Comparison of ENCODE assay signal across 7 mouse cellular contexts in genomic region chr4:43656339-43657109, GRCm38 (mm10). TPM values are rescaled to one million over a fixed set of nuclear protein-coding genes. Genes with fewer than 3 reads are reported as not detected.
A peak's percentile ranks its signal among the peaks of the same experiment; 100 is the strongest.
DNase-seq lines count a peak whose midpoint lies in the region; ATAC-seq and TF ChIP-seq lines count a peak whose summit lies in the region.

TSS of gene Hint2 (minus strand) at chr4:43656466.

- peak; percentile 95 for ATAC-seq in intestine, postnatal 0 days
- ATAC-seq in midbrain, embryonic 12.5 days (ENCODE audit: low FRiP score, low read depth), result peak; percentile 99

- DNase-seq in adrenal gland, postnatal 10 days, result peak; percentile 94
- peak; percentile 96 for DNase-seq in embryonic facial prominence, embryonic 10.5 days (ENCODE audit: low spot score)
- peak; percentile 86 for DNase-seq in gonadal fat pad, adult 2 months (ENCODE audit: low read depth)
- DNase-seq in left cerebral cortex, postnatal 4 days, result peak; percentile 96

- TF ChIP-seq CTCF in intestine, postnatal 0 days (IDR thresholded peaks at IDR 0.05; ENCODE audit: low read depth), result peak; percentile 29; the same call in 1 of the 2 replicates
- 0 out of 2 replicates have a peak, but pooled peaks have one; percentile 20 for TF ChIP-seq CTCF in small intestine, adult 2 months (IDR thresholded peaks at IDR 0.05; ENCODE audit: extremely low read depth, insufficient read length, insufficient replicate concordance, low read depth, low read length)

- peak; percentile 74 for TF ChIP-seq POLR2A in small intestine, adult 2 months (IDR thresholded peaks at IDR 0.05; ENCODE audit: low read depth, low read length)

- no peaks in the 10 kb centered on the region; the same call in 1 of the 2 replicates for H3K36me3 ChIP-seq in embryonic facial prominence, embryonic 10.5 days (replicated peaks)
- H3K36me3 ChIP-seq in intestine, postnatal 0 days (ENCODE audit: control insufficient read depth, insufficient read depth), result no peaks in the 10 kb centered on the region
- H3K36me3 ChIP-seq in midbrain, embryonic 12.5 days, result peaks cover 2% of the 10 kb centered on the region; the same call in 1 of the 2 replicates
- no peaks in the 10 kb centered on the region for H3K36me3 ChIP-seq in small intestine, adult 2 months (ENCODE audit: control insufficient read depth, insufficient read depth, low read length)

- peaks cover 19% of the 10 kb centered on the region for H3K27me3 ChIP-seq in embryonic facial prominence, embryonic 10.5 days (replicated peaks; ENCODE audit: low read depth, poor library complexity, severe bottlenecking)
- H3K27me3 ChIP-seq in intestine, postnatal 0 days (replicated peaks; ENCODE audit: control insufficient read depth, insufficient read depth, low read length), result 0 out of 2 replicates have a peak, but pooled peaks cover 3% of the 10 kb centered on the region
- peaks cover 6% of the 10 kb centered on the region for H3K27me3 ChIP-seq in midbrain, embryonic 12.5 days
- H3K27me3 ChIP-seq in small intestine, adult 2 months (ENCODE audit: control insufficient read depth, insufficient read depth, low read length), result no peaks in the 10 kb centered on the region

- peak within 1 kb of the TSS; percentile 86 for H3K4me2 ChIP-seq in intestine, postnatal 0 days (replicated peaks; ENCODE audit: low read depth)
- peak within 1 kb of the TSS; percentile 85 for H3K4me2 ChIP-seq in midbrain, embryonic 12.5 days (replicated peaks)

- 1% methylated on average over 34 of the region's 34 CpGs for WGBS in embryonic facial prominence, embryonic 10.5 days
- WGBS in intestine, postnatal 0 days, result 2% methylated on average over 34 of the region's 34 CpGs
- WGBS in midbrain, embryonic 12.5 days, result 1% methylated on average over 29 of the region's 34 CpGs
- WGBS in small intestine, adult 2 months, result under 1% methylated on average over 34 of the region's 34 CpGs

- peak within 1 kb of the TSS; percentile 89 for H3K9ac ChIP-seq in intestine, postnatal 0 days (ENCODE audit: low read depth, low read length)
- H3K9ac ChIP-seq in midbrain, embryonic 12.5 days (replicated peaks), result peak within 1 kb of the TSS; percentile 69

- intact Hi-C loops in left cerebral cortex, postnatal 4 days (cut with DNase I), result no loop called here

- H3K4me1 ChIP-seq in embryonic facial prominence, embryonic 10.5 days, result peaks cover 30% of the 10 kb centered on the region
- H3K4me1 ChIP-seq in intestine, postnatal 0 days (replicated peaks; ENCODE audit: control insufficient read depth, insufficient read depth, low read length), result no peaks in the 10 kb centered on the region
- peaks cover 16% of the 10 kb centered on the region for H3K4me1 ChIP-seq in midbrain, embryonic 12.5 days
- H3K4me1 ChIP-seq in small intestine, adult 2 months (ENCODE audit: control insufficient read depth, insufficient read depth, insufficient read length, low read length), result 0 out of 2 replicates have a peak, but pooled peaks cover 2% of the 10 kb centered on the region

- H3K9me3 ChIP-seq in embryonic facial prominence, embryonic 10.5 days, result no peaks in the 10 kb centered on the region
- no peaks in the 10 kb centered on the region for H3K9me3 ChIP-seq in intestine, postnatal 0 days (ENCODE audit: control insufficient read depth)
- no peaks in the 10 kb centered on the region for H3K9me3 ChIP-seq in midbrain, embryonic 12.5 days

- H3K27ac ChIP-seq in embryonic facial prominence, embryonic 10.5 days (replicated peaks), result peak within 1 kb of the TSS; percentile 93
- H3K27ac ChIP-seq in intestine, postnatal 0 days (ENCODE audit: low read depth, low read length), result peak within 1 kb of the TSS; percentile 92
- H3K27ac ChIP-seq in midbrain, embryonic 12.5 days (replicated peaks), result peak within 1 kb of the TSS; percentile 86
- peak within 1 kb of the TSS; percentile 66 for H3K27ac ChIP-seq in small intestine, adult 2 months (ENCODE audit: insufficient read depth, low read depth, low read length)

- peak within 1 kb of the TSS; percentile 86 for H3K4me3 ChIP-seq in embryonic facial prominence, embryonic 10.5 days
- H3K4me3 ChIP-seq in intestine, postnatal 0 days (ENCODE audit: low read depth, low read length), result peak within 1 kb of the TSS; percentile 89
- H3K4me3 ChIP-seq in midbrain, embryonic 12.5 days, result peak within 1 kb of the TSS; percentile 78
- H3K4me3 ChIP-seq in small intestine, adult 2 months (ENCODE audit: low read depth, low read length), result peak within 1 kb of the TSS; percentile 93

RNA-seq across cellular contexts. Expression of gene Hint2, which starts in this region (rescaled TPM):
- 100 to 1,000 TPM; 106 to 111 TPM for total RNA-seq in adrenal gland, postnatal 10 days (2021)
- polyA plus RNA-seq in embryonic facial prominence, embryonic 10.5 days (2016; fragmentation: Nextera tagmentation; extraction: Ambion mirVana), result 71.7 and 72.8 TPM in 2 replicates
- polyA plus RNA-seq in gonadal fat pad, adult 2 months (2012; rRNA removed), result 120 and 130 TPM in 2 replicates
- 270 and 305 TPM in 2 replicates for polyA plus RNA-seq in intestine, postnatal 0 days (2015; fragmentation: Nextera tagmentation; extraction: Ambion mirVana)
- total RNA-seq in left cerebral cortex, postnatal 4 days (2021), result 10 to 100 TPM; 21.1 to 23.9 TPM
- 70.6 and 71.8 TPM in 2 replicates for polyA plus RNA-seq in midbrain, embryonic 12.5 days (2016; fragmentation: Nextera tagmentation; extraction: Ambion mirVana)
- 59.9 and 73.8 TPM in 2 replicates for polyA plus RNA-seq in small intestine, adult 2 months (2012; rRNA removed)

Comparison
In these comparisons a context has a peak if more than half of its experiments do, and no peak if none do; other contexts are left out.
1. Peak in every context shown above with its lines: DNase-seq, ATAC-seq, H3K4me3 ChIP-seq and H3K27ac ChIP-seq.
2. RNA of gene Hint2 (total RNA-seq): 106 to 111 TPM in adrenal gland, postnatal 10 days; 21.1 to 23.9 TPM in left cerebral cortex, postnatal 4 days; every median in the first group is over 4 times any median in the second.